Mouse (Mus musculus) cerebellum, adult 11-12 months (tissue): ENCODE data around the gene Mettl24.

Experiments used
- DNase-seq: peaks from one replicate; pipeline ENCODE4 v3.0.0; 2022

Gene Mettl24

DNA sequence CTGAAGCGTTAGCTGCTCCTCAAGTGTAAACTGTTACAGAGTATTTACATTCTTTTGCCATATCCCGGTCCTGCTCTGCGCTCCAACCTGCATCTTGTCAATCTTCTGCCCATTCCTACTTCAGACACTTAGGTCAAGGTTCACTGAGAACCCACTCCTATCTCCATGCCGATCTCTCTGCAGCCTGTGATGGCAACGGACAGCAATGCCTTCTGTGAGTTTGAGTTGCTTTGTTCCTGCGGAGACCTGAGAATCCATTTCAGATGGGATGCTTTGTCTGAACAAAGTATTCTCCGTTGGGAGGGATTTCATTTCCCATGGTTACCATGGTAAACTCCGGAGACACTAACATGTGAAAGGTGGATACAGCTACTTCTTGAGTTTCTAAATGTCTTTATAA is 2.6 kb downstream of the Mettl24 start:
- DNase-seq, result no peak

DNA sequence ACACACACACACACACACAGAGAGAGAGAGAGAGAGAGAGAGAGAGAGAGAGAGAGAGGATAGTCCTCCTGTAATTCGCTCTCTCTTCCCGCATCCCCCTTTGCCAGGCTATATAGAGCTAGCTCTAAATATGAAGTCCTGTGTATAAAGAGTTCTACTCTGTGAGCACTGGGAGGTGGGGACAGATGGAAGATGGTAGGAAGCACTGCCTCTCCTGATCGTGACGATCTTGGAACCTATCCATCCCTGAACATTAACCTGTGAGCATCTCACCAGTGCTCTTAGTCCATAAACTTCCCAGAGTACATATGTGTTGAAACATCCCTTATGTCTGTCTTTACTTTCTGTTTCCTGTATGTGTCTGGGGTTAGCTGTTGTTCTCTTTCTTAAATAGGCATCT is 3.9 kb downstream of the Mettl24 start:
- no peak for DNase-seq

DNA sequence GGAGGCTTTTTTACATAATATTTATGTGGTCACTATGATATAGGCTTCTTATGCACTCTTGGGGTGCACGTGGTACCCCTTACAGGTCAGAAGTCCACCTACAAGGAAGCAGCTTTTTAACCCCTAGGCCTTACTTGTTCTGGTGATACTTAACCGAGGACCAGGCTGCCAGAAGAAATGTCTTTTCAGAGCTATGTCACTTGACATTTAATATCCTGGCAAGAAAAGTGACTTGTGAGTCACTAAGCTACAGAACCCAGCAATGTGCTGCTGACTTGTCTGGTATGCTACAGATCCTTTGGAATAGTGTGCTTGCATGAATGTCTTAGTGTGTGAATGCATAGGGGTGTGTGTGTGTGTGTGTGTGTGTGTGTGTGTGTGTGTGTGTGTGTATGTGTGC is 4.3 kb downstream of the Mettl24 start:
- DNase-seq, result no peak

DNA sequence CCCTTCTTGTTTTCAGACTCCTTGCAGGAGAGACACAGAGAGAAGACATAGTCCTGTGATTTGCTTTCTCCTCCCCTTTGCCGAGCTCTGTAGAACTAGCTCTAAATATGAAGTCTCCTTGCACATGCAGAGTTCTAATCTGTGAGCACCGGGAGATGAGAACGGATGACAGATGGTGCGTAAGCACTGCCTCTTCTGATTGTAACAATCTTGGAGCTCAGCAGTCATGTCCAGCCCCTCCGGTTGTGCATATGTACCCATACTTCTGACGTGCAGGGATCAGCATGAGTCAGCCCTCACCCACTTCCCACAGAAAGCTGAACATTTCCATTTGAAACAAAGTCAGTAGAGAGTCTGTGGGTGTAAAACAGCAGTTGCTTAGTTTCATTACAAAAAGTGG is 5.2 kb downstream of the Mettl24 start:
- no peak for DNase-seq

DNA sequence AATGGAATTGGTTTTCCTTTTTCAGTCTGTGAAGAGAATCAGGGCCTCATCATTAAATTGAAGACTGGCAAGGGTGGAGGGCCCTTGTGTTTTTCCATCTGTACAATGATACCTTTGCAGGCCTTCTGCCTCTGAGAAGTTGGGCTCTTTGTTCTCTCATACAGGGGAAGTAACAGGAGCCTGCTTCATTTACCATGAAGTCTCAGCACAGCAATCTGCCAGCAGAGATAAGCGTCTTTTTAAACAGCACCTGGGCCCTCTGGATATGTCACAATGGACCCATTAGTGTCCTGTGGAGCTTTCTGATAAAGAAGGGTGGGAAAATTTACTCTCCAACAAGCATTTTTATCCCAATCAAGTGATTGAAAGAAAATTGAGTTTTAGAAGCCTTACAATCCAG is 5.8 kb downstream of the Mettl24 start:
- DNase-seq, result no peak

DNA sequence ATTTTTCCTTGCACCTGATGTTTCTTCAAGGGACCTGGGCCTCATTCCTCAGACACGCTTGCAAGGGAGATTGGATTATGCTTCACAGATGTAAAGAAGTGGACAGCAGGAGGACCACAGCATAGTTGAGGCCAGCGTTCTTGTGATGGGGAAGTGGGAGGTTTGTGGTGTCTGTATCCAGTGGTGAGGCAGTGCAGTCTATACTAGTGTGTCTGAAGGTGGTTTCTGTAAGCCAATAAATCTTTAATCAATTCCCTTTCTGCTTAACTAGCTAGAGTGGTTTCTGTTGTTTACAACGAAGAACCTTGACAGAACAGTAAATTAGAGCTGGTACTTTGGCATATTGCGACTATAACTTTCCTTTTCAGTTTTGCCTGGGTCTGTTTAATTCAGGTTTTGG is 15.6 kb downstream of the Mettl24 start:
- no peak for DNase-seq

DNA sequence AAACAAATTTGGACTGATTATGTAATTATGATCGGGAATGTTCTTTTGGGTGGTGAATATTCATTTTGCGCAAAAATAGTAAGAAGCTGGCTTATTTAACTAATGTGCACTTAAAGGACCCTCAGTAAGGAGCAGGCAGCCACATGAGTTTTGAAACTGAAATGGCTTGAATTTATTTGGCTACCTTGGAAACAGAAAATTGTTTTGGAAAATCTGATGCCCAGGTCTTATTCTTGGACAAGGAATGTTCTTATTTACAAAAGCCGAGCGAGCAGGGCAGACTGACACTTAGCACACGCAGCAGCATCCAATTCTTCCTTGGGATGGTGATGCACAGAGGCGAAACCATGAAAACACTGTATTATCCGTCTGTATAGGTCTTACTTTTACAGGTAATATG is 28.0 kb downstream of the Mettl24 start:
- no peak for DNase-seq

DNA sequence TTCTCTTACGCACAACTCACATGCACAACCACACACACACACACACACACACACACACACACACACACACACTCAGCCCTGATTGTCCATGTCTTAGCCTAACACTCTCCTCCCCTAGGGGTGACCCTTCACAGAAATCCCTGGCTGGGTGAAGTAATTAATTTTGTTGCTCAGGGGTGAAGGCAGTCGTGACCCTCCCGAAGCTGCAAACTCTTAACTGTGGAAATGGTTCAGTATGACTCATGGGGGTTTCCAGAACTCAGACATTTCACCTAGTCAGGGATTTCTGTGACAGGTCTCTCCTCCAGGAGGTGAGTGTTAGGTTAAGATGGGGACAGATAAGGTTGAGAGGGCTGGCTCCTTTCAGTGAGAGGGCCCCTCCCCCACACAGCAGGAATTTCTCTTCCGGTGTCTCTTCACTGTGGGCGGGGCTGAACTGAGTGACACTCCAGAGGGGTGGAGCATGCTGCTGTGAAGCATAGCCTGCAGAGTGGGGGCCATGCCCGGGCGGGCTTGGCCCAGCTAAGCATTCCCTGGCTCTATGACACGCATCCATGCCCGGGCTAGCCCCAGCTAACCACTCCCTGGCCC is 30.0 kb downstream of the Mettl24 start:
- no peak for DNase-seq

DNA sequence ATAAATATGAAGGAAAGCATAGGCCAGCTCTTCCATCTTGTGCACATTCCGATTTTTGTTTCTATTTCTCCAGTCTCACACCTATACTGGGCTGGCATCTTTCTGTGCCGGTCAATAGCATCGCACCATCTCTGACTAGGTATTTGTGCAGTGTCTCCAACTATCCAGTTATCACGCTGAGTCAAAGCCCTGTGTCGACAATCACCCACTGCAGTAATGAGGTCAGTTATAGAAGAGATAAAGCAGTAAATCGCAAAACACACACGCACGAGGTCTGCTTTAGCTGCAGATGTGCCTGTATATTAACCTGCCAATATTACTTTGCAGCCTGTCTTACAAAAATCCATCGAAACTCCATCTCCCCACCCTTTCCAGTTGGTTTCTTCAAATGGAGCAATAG is 30.7 kb downstream of the Mettl24 start:
- no peak for DNase-seq

DNA sequence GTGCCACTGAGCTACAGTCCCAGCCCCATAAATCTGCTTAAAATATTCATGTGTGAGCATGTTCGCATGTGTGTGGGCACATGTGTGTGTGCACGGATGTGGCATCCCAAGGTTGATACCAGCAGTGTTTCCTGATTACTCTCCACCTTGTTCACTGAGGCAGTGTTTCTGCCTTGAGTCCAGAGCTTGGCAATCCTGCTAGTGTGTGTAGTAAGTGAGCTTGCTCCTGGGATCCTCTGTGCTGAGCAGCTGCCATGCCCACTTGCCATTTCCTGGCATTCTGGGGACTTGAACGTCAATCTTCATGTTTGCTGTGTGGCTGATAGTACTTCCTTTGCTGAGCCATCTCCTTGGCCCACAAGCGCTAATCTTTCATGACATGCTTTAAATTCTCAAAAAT is 32.1 kb downstream of the Mettl24 start:
- DNase-seq, result no peak

DNA sequence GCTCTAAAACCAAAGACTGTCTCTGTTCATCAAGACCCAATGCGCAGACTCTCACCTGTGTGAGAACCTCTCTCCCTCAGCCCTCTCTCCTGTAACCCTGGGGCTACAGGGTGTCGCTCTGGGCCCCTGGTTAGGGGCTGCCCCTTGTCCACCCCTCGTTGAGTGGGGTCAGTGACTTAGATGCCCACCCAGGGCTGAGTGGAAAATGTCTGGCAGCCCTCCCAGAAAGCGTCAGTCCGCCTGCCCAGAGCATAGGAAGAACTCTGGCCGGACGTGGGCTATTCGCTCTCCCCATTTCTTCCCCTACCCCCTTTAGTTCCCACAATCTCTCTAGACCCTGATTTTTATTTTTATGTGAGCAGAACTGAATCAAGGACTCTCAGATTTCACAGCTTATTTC is 33.2 kb downstream of the Mettl24 start:
- DNase-seq, result no peak

DNA sequence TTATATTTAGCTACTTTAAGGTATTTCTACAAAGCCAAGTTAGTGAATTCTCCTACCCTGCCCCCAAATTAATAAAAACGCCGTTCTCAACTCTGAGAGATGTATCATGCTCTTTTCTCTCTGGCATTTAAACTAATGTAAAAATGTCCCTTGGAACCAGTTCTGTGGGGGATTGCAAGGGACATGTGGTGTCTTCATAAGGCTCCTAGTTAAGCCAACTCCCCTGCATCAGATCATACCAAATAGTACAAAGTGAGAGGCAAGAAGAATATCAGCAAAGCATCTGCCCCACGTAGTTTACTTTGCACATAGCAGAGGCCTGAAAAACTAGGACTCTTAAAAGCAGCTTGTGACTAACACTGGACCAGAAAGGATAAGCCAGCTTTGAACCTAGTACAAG is 33.6 kb downstream of the Mettl24 start:
- no peak for DNase-seq

DNA sequence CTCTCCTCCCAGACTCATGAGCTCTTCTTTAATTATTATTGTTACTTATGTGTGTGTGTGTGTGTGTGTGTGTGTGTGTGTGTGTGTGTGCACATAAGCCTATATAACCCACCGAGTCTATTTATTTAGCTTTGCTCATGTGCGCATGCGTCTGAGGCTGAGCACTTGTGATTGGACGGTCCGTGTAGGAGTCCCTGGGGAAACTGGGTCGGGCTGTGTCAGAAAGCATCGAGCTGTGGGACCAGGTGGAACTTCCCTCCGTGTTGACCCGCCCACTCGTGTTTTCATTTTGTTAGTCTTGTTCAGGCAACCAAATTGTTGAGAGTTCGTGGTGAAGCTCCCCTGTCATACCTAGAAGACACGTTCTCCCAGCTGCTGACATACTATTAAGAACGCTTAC is 35.3 kb downstream of the Mettl24 start:
- DNase-seq, result no peak

DNA sequence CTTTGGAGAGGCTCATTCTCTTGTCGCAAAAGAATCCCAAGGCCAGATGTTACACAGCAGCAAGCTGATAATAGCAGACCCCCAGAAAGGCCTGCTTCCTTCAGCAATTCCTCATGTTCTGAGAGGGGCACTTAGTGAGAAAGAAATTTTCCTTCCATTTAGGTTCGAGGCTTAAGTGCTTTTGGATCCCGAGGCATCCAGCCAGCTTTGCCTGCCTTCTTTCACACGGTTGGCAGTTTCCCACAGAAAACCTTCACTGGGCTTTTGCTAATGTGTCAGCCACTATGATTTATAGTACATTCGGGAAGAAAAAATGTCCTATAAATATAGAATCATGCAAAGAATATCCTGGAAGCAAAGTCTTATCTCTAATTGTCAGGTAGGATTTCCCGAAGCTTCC is 36.0 kb downstream of the Mettl24 start:
- no peak for DNase-seq

DNA sequence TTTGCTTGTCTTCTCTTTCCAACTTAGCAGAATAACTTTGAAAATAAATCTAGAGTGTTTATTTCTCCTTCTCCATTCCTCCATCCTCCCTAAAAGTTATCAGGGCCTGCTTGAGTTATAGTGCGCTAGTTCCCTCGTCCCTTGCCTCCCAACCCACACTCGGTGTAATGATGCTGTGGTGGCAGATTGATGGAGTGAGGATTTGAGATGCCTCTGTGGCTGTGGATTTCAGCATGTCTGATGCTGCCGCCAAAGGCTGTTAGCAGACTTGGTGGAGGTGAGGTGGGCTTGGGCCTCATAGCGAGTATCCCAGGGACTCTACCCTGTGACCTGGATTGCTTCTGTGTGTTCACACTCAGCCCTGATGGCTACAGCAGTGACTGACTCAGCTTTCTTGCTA is 37.8 kb downstream of the Mettl24 start:
- DNase-seq, result no peak

DNA sequence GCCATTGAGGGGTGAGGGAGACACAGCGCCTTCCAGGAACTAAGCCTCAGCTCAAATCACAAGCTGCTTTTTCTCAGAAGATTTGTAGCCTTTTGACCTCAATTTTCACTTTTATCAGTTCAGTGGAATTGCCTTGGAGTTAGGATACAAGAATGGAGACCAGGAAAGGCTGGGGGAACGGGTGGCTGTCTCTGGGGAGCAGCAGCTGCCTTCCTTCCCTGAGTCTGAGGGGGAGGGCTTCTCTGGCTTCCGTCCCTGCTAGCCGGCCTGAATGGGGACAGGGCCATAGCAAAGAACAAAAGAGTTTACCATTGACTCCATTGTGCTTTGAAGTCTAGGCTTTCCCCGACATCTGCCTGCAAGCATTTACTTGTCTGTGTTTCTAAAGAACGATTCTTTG is 41.3 kb downstream of the Mettl24 start:
- DNase-seq, result no peak

DNA sequence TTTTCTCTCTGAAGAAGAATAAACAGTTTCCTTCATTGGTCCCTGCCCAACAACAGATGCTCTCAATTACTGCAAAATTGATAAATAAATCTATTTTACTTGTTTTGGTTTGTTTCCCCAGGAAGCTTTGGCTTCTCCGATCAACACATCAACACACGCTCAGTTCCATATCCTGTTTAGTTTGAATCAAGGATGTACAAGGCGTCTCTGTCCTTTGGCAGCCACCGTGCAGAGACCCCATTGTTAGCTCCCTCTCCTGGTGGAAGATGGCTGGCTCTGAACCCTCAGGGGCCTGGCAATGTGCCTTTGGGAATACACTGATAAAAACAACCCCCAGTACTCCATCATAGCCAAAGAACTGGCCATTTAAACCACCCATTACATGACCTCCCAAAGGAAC is 42.0 kb downstream of the Mettl24 start:
- no peak for DNase-seq

DNA sequence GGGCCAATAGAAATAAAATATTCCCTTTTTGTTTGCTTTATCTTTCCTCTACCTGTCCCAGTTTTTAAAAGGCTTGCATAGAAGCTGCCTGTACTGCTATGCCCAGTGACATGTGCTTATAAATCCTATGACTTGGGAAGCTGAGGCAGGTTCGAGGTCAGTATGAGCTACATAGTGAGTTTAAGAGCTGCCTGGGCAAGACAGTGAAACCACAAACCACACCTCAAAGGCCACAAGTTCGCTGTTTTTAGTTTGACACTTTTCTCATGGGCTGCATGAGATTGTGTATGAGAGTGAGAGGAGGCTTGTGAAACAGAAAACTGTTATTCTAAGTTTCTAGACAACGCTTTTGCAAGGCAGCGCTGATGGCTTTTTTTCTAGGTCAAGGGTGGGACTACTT is 42.4 kb downstream of the Mettl24 start:
- no peak for DNase-seq

DNA sequence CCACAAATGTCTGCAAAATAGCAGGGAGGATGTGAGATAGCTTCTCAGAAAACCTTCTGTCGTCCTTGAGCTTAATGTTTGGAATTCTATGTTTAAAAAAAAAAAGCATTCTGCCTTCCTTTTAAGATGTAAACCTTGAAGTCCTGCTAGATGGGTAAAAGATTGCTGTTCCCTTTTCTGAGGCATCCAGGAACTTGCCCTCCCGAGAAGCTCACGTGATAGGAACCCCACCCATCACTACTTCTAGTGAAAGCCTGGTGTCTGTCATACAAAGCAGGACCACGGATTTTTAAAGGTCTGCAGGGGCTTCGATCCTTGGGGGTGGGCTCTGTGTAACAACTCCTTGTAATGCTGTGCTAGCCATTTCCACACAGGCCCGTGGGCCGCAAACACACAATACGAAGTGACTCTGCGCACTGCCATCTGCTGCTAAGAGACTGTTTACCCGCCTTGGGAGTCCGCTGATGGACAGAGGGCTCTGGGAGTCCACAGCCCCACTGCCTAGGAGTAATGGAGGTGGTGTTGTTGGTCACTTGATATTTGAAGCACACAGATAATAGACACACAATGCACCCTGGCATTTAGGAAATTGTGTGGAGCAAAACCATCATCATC is 43.3 kb downstream of the Mettl24 start:
- DNase-seq, result no peak

DNA sequence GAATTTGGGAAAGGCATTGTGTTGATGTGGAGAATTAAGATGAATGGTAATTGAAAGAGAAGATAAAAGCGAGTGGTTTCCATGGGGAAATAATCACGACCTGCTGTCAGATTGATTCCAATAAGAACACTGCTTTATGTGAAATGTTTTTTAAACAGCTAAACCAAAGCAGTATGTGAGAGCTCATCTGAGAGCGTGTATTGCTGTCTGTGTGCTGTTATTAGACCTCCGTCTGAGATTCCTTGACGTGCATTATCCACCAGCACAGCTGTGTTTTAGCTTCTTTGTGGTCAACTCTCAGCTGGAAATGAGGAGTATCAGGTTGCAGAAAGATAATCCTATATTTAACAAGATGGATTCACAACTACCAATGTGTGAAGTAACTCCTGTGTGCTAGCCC is 43.9 kb downstream of the Mettl24 start:
- no peak for DNase-seq

DNA sequence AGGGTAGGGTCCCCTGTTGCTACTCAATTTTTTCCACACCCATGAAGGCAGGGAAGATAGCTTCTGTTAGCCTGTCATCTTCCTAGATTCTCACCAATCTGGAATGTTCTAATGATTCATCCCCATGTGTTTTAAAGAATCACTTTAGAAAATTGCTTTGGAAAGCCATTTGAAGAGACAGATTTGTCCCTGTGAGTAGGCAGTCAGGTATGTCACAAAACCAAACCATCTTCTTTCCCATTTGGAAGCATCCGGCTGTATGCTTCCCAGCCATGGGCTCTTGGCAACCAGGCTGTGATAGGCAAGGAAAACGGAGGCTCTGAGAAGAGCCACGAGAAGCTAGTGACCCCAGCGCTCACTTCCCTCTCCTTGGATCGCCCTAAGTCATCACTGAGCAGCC is 47.1 kb downstream of the Mettl24 start:
- DNase-seq, result no peak

DNA sequence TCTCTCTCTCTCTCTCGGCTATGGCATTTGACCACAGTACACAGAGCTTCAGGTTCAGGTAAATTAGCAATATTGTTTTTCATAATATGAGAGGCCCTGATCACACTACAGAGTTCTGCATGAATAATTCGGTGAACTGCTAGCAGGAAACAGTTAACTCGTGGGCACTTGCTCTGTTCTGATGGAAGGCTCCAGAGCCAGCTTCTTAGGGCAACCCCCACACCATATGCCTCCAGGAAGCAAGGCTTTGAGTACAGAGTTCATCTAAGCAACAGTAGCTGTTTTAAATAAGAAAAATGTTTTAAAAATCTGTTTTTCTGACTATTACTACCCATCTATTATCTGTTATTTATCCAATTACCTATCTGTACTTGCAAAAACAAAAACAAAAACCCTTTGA is 50.2 kb downstream of the Mettl24 start:
- DNase-seq, result no peak

DNA sequence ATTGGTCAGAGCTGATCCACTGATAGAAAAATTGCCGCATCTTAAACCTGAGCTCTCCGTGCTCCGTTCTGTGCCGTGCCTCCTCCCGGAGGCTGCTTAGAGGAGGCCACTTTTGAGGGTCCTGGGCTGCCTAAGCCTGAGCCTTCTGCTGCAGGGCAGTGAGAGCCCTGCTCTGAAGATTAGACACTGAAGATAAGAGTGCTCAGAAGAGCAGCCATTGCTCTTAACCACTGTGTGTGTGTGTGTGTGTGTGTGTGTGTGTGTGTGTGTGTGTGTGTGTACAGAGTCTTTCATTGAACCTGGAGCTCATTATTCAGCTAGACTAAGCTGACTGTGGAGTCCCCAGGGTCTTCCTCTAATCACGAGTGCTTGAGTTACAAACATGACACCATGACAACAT is 53.1 kb downstream of the Mettl24 start:
- DNase-seq, result no peak

DNA sequence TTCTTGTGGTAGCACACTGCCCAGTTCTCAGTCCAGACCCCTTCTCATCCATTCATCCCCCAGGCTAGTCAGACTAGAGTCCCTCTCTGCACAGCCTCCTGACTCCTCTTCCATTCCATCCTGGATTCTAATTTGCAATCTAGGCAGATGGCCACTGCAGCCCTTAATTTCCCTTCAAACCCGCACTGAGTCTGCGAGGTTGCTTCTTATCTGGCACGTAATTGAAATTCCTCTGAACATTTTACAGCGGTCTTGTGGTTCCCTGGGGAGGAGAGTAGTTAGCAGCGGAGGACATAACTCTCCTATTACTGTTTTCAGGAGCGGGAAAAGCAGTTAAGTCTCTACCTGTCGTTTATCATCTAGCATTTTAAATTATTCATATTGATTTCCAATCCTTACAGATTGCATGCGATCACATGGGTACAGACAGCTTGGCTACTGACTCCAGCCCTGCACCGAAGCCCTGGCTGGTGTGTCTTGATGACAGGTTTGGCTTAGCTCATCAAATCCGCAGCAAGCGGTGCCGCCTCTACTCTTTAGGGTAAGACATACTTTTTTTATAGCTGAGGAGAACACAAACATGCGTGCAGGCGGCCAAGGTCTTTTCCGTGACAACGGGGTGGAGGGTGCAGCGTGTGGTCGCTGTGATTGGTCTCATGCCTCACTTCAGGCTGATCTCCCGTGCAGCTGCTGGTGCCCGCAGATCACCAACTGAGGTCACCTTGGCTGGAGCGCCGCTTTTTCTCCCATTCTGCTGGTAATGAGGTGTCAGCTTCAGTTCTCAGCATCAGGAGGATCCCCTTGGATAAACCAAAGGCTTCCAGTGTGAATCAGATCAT is 54.4 kb downstream of the Mettl24 start:
- DNase-seq, result no peak

DNA sequence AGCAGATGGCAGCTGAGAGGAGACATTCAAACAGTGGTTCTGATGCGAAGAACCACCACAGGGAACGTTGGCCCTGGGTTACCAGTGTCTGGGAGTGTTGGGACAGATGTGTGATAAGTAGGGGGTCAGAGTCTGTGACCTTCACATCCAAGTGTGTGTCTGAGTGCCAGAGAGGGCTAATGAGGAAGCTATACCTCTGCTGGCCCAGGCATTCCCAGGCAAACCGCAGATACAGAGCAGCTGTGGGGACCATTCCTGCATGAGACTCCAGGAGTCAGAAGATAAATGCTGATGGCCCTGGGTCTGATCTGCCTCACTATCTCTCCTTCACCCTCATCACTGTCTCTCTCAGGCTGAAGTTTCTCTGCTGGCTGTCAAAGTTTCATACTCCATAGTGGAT is 57.6 kb downstream of the Mettl24 start:
- no peak for DNase-seq
